Mouse (Mus musculus) spleen, postnatal 14 days (tissue): ENCODE results near the gene Slc24a3.

ENCODE experiments used
- DNase-seq, 2 experiments: peaks; one replicate each; pipeline ENCODE4 v3.0.0; 2021 to 2022; ENCODE audit warnings: low spot score in 2 of 2

Slc24a3 gene

DNA sequence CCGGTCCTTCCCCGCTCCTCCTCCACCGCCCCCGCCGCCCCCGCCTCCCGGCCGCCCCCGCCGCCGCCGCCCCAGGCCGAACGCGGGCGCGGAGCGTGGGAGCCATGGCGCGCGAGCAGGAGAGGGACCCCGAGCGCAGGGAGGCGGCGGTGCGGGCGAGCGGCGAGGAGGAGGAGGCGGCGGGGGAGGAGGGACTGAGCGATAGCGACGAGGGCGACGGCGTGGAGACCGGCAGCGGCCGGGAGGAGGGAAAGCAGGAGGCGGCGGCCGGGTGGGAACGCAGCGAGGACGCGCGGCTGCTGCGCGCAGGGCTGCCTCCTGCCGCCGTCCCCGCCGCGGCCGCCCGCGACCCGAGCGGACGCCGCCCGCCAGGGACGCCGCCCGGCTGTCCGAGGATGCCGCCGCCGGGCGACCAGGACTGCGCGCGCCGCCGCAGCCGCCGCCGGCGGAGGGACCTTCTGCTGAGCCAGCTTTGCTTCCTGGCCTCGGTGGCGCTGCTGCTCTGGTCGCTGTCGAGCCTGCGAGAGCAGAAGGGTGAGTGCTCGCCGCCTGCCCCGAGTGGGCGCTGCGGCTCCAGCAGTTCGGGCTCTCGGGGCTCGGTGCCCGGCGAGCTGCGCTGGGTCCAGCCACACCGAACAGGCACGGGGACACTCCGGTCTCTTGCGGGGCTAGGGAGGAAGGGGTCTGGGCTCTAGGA is at the start of gene Slc24a3:
Gene Slc24a3, plus strand, starts transcription at position 91 of the 697 bp plus-strand sequence.
- DNase-seq = peak; percentile 13 to 37

DNA sequence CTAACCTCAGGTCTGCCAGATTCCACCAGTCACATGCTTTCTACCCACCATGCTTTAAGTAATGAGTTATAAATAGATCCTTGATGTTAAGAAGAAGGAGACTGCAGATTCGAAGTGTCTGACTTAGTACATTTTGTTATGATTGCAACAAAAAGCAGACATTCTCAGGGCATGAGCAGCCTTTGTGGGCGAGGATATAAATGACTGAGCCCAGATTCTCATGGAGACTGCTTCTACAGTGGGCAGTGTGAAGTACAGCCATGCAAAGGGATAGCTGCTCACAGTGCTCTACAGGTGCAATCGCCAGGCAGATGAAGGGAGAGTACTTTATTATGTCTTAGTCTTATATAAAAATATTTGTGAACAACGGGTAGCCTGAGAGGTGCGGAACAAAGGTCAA is 49.8 kb upstream of the Slc24a3 start:
- DNase-seq = no peak

DNA sequence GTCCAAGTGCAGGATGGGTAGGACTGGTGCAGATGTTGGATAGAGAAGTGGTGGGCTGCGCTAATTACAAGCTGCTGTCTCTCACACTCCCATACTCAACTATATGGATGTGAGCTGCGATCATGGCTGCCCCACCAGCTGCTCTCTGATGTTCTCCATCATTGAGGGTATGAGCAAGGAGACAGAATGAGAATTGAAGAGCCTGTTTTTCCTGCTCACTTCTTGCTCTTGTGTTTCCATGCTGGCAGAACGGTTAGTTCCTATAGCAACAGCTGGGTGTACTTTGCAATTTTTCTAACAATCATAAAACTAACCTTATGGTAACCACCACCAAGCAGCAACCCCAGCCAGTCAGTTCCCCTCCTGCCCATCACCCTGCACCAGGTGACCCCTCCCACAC is 39.8 kb upstream of the Slc24a3 start:
- DNase-seq = no peak

DNA sequence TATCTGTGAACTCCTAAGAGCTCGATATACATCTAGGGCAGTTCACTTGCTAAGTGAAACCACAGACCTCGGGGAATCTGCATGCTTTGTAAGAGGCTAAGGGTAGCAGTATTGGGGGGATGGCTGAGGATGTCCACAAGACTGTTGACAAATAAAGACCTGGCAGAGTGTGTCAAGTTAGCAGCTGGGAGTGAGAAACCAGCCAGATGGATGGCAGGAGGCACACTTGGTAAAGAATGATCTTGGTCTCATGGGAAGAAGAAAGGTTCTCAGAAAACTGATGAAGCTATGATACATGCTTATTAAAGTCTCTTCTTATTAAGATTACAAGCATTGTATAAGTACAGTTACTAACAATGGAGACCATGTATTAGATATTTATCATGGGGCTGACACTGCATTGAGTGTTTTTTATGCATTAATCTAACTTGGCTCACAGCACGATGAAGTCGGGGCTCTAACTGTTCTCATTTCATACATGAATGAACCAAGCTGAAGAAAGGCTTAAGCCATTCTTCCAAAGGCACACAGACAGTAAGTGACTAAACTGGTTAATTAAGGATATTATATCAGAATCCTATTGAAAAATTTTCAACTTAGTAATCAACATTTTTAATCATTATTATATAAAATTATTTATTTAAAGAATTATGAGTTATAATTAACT is 30.8 kb upstream of the Slc24a3 start:
- no peak for DNase-seq

DNA sequence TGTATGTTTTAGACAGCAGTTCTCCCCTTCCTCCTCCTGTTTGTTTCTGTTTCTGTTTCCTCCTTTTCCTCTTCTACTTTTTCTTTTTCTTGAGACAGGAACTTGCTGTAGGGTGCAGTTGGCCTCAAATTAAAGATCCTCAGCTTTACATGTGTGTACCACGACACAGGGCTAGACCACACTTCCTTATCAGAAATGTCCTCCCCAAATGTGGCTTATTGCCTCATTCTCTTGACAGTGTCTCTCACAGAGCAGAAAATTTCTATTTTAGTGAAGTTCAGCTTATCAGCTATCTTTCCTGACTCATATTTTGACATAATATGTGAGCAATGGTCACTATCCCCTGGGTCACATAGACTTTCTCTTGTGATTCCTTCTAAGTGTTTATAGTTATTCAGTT is 17.1 kb upstream of the Slc24a3 start:
- DNase-seq = no peak

DNA sequence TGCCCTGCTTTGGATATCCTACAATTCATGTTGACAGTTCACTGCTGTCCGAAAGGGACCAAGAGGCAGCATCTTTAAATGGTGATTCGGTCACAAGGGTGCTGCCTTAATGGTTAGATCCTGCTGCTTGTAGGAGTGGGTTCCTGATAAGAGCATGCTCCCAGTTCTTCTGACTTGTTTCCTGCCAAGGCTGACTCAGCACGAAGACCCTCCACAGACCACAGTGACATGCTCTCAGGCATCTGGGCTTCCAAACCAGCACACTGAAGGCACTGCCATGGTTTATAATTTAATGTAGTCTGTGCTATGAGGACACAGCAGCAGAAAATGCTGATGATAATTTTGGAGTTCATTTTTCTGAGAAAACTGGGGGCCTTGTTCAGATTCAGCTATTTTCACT is 16.7 kb upstream of the Slc24a3 start:
- DNase-seq = no peak

DNA sequence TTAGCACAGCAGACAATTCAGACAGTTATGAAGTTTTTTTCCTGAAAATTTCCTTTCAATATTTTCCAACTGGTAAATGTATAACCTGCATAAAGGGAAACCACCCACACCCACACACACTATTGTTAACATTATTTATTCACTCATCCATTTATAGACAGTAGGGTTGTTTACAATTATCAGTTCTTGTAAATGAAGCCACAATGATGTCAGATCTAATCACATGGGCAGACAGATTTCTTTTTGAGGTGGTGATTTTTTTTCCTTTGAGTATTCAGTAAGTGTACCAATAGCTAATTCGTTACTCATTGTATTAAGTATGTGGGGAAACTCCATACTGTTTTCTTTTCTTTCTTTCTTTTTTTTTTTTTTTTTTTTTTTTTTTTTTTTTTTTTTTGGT is 15.3 kb upstream of the Slc24a3 start:
- no peak for DNase-seq

DNA sequence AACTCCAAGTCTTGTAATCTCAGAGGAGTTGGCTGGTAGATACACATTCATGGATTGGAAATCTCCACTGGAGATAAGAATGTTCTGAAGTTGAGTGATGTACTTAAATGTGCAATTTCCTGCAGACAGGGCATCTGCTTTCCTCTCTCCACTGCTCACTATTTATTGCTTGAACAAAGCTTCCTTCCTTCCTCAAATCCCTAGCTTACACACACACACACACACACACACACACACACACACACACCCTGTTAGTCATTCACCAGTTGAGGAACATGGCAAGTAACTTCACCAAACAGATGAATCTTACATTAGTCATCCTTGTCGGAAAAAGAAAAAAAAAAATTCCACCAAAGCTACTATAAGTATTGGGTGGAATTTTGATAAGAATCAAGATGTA is 8.6 kb upstream of the Slc24a3 start:
- no peak for DNase-seq

DNA sequence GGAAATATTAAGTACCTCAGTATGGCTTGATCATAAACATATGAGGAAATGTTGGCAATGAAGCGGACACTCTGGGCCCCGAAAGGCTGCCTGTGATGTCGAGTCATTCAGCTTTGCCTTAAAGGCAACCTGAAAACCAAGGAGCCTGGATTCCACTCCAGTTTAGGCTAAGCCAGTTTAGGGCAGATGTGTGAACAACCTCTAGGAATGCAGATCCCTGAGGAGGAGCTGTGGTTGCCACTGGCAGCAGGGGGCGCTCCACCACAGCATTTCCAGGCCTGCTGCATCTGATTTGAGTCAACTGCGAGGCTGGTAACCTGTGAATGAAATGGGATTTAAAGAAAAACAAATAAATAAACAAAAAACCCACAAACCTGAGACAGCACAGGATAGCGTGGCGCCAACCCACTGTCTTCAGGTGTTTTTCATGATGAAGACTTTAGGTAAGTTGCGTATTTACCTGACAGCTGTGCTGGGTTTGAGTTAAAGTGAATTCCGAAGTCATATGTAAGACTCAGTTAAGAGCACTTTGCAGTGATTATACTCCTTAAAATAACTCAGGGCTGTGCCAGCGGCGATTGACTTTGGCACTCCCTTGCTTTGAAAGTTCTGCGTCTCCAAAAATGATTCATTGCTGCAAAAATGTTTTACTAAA is 6.4 kb upstream of the Slc24a3 start:
- DNase-seq = peak; percentile 33 to 38

DNA sequence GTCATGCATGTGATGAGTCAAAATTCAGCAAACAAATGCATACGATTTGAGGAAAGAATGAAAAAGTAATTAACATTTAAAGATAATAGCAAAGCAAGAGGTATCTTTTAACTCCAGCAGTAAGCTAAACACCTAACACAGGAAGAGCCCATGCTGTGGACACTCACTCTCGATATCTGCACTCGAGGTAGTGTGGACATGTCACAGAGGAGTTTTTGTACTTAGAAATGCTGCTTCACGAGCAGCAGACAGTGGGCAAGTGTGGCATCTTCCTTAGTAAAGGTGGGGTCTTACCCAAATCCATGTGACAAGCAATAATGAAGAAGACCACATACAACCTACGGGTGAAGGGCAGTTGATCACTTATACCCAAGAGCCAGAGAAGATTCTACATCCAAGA is 3.5 kb upstream of the Slc24a3 start:
- no peak for DNase-seq

DNA sequence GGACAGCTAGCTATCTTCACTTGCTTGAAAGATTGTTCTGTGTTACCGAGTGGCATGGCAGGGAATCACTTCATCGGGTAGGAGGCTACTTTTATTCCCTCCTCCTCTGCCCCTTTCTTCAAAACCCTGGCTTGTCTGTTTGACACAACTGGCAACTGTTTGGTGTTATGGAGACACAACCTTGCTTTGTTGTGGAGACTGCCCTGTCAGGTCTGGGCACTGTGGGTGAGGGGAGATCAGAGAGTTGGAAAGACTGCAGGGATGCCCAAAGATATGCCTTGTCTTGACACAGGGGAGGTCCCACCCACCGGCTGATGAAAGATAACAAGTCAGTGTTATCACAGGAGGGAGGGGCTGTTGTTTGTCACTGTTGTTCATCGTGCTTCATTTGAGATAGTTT is 3.0 kb upstream of the Slc24a3 start:
- no peak for DNase-seq

DNA sequence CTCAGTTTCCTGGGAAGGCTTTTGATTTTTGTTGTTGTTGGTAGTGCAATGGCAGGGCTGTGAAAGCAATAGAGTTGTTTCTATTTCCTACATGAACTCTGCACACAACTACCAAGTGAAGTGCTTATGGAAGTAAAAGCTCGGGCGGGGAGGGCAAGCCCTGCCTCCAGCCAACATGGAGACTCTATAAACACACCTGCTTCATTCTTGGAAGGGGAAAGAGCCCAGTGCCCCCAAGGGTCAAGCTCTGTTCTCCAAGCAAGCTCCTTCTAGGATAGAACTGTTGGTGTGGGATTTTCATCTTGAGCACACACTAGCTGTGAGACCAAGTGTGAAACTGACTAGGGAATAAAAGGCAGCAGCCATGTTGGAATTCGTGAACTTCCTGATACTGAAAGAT is 2.5 kb upstream of the Slc24a3 start:
- no peak for DNase-seq

DNA sequence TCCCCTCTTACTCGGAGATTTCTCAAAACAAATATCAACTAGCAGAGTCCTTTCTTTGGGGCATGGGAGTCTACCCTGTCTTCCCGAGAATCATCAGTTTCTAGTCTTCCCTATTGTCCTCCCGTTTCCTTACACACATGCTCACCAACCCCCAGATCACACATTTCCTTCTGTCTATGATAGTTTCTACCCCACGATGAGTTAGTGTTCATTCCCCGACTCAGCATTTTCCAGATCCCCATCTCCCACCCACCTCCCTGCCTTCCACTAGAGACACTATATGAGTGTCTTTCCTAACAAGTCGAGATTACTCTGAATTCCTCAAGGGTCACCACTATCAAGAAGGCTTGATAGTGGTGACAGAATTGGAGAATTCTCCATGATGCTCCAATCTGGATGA is 1.7 kb upstream of the Slc24a3 start:
- no peak for DNase-seq

DNA sequence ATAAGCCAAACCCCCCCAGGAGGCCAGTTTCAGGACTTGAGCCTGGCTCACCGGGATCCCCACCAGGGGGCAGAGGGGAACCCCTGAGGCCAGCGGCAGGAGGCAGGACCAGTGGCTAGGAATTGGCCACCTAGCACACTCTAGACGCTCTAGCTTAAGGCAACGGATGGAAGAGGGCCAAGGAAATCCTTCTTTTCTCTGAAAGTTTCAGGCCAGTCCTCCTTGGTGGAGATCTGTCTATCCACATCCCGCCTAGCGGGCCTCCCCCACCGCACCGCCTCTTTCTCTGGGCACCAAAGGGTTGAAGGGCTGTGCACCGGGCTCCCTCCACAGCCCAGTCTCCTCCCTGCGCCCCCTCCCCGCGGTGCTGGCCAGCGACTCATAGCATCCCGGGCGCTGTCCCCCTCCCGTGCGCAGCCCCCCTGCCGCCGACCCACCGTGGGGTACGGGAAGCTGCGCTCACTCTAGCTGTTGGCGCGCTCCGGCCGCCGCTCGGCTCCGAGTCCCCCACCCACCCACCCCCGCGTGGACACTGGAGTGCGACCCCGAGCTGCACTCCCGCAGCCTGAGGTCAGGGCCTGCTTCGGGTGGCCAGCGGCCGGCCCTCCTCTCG is 397 bp upstream of the Slc24a3 start:
- no peak for DNase-seq

DNA sequence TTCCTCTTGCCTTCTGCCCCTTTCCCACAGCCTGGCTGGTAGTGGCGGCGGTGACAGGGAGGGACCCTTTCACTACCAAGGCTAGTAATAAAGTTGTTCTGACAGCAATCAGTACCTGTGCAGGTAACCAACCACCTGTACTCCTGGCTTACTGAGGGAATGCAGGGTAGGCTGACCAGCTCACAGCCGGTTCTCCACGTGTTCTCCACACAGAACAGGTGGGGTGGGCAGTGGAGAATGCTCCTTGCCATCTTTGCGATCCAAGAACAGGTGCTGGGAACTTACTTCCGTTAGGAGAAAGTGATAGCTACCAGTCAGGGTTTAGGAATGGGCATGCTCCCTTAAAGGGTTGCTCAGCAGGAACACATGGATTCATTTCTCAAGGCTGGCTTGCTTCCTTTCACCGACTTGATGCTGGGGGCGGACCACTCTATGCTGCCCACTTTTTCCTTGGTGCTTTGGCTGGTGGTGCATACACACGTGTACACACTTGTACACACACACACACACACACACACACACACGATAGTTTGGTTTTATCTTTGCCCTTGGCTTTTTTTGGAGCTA is 934 bp downstream of the Slc24a3 start:
- DNase-seq = no peak

DNA sequence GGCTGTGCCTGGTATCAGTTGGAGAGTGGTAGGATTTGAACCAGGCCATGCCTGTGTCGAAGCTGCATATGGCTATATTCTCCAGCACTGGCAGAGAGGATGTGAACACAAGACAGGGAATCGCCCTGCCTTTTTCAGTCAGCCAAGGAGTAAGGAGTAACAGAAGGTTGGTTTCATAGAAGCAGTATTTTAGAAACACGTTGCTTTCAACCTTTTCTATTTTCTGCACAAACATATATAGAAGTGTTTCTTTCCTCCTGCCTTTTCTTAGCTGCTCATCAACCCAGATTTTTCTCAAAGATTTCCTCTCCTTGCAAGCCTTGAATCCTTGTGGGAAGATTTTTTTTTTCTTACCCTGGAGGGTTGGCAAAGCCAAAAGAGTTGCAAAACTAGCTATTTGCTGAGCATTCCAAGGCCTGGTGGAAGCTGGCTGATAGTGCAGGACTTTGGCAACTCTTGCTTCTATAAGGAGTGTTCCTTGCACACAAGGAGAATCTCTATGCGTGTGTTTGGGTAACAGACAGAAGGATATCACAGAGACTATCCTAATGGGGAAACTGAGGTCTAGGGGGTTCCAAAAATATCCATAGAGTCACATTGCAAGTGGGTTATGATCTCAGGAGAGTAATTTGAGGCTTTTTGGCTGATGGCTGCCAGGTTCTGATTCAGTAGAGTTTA is 5.6 kb downstream of the Slc24a3 start:
- no peak for DNase-seq

DNA sequence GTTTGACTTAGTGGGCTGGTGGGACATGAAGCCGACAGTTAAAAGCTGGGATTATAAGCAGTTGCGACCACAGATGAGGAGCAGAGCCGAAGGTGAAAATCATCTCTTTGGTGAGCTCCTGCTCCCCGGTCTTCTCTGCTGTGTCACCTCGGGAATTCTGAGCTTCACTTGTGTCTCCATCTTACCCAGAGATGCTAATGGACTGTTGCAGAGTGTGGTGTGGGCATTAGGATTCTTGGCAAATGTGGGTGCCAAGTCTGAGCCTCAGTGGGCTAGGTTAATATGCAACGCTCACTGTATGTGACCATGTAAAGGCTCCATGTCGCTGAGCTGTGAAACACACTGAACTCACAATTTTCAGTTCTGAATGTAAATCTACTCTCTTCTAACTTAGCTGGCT is 7.5 kb downstream of the Slc24a3 start:
- DNase-seq = no peak

DNA sequence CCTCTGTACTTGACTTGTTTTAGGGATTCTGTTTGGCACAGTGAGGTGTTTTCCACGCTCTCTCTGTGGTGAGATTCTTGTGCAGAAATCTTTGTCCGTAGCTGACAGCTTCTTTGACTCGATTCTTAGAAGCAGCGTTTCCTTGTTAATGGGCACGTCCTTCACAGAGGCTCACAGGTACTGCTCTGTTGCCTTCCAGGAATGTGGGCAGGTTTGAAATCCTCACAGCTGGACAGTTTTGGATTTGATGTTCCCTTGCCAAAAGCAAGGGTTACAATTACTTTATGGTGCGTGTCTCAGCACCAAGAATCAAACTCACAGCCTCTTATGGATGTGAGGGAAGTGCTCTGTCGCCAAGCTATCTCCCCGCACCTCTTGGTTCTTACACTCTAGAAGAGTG is 14.9 kb downstream of the Slc24a3 start:
- no peak for DNase-seq

DNA sequence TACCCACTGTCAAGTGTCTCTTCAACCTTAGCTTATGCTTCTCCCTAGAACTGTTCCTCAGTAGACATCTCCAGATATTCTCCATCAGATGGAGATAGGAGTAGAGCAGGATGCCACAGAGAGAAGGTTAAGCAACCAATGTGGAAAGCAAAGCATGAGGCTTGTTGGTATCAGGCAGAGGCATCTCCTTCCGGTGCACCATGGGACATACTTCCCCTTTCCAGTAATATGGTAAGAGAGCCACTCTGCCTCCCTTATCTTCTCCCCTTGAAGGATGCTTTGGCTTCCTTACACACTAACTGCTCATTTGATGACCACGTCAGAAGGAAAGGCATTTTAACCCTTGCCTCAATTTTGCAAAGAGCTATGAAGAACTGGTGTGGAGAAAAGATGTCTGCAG is 21.3 kb downstream of the Slc24a3 start:
- DNase-seq = no peak

DNA sequence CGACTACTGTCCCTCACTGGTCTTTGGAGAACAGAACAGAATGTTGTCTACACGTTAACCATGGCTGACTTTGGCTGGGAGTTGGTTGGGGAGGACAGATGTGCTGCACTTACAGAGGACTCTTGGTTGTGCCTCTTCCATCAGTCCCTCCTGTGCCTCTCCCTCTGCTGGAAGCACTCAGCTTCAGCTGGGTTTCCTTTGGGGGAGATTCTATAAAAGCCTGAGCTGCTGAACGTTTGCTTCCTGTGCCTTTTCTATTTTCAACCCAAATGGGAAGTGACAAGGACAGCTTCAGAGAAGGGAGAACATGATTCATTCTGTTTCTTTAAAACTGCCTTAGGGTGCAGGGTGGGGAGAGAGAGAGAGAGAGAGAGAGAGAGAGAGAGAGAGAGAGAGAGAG is 28.5 kb downstream of the Slc24a3 start:
- DNase-seq = no peak

DNA sequence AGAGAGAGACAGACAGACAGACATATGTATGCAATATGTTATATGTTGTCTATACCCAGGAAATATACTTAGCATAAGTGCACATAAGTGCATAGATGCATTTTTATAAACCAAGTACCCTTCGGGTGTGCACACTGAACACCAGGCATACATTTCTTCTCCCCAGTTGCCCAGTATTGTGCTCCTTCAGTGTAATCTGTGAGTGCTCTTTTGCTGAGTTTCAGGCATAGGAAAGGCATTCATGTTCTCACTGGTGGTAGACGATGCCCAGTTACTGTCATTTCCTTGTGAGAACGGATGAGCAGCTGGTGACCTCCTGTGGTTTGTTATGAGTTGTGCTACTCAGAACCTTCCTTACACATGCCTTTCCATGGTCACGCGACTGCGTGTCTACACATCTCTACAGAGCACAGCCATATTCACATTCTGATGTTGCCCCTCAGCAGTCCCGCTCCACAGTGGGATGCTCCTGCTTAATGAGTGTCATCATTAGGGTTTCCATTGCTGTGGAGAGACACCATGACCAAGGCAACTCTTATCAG is 29.0 kb downstream of the Slc24a3 start:
- no peak for DNase-seq

DNA sequence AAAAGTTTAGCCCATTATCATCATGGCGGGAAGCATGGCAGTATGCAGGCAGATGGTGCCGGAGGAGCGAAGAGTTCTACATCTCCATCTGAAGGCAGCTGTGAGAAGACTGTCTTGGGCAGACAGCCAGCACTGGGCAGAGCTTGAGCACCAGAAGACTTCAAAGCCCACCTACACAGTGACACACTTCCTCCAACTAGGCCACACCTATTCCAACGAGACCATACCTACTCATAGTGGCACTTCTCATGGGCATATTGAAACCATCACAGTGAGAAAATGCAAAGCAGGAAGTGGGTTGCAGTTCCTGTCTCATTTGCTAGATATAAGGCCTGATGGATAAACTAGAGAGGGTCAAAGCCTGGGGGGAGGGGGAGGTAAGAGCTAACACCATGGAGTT is 29.5 kb downstream of the Slc24a3 start:
- DNase-seq = no peak
